Mouse (Mus musculus) forelimb bud, embryonic 11.5 days (tissue): ENCODE results near the gene Ncaph2.

Source experiments
- DNase-seq: peaks from one replicate; pipeline ENCODE4 v3.0.0-alpha.2; 2012; ENCODE audit warnings: low read depth, low spot score

Gene Ncaph2

DNA sequence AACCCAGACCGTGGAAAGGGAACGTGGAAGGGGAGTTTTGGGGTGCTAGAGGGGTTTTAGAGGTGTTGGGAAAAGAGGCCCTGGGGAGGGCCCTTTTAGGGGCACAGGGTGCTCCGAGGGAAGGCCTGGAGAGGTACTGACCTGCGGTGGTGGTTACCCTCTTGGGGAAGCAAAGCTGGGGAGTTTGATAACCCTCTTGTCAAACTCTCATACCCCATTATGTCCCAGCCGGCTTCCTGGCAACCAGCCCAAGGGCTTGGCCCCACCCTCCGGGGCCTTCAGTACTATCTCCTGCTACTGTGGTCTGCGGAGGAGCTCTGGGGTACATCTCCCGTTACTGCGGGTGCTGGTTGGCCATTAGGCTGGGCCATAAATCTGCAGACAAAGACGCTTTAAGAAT, 23.9 kb downstream of the Ncaph2 start:
- no peak for DNase-seq

DNA sequence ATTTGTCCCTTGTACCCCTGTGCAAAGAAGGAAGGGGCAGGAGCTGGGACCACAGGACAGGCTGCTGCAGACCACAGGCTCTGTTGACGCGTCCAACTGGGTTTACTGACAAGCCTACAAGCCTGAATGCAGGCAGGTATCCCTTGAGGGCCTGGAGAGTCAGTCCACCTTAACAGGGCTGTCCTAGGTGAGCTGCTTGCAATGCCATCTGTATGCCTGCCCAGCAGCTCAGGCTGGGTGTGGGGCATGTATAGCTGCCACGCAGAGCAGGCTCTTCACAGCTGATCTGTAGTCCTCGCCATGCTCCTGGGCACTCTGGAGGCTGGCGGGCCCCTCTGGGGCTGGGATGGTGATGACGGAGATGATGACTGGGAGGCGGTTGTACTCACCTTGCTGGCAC, 29.1 kb downstream of the Ncaph2 start, which contains the start of gene Klhdc7b:
TSS of gene Klhdc7b (plus strand) at position 301 of the 400 bp plus-strand sequence.
- DNase-seq: no peak

DNA sequence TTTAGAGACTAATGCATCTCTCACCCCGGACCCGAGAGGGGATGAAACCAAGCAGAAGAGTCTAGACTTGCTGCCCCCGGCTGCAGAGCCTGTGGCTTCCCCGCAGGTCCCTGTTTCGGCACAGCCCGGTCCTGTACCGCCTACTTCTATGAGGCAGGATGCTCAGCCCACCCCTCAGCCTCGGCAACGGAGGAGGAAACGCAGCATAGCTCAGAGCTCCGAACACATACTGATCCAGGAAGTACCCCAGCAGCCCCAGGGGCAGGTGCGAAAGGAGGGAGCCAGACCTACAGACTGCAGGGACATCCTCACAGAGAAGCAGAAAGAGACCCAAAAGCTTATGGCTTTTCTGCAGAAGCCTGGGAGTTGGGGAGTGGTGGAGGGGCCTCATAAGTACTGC, 31.6 kb downstream of the Ncaph2 start:
- DNase-seq: no peak

DNA sequence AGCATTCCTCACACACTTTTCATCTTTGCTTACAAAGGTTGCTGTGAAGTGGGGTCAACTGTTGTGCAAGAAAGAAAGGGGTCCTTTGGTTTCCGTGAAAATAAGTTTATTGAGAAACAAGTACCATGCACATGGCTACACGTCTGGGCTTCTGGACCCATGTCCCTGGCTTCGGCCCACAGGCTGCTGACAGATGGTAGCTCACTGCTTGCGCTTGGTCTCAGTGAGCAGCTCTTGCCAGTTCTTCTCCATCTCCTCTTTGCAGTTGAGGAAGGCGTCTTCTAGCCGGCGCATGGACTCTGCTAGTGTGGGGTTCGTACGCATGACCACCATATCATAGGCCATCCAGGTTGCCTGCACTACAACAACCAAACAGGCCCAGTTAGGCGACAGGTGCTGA, 34.6 kb downstream of the Ncaph2 start:
- no peak for DNase-seq

DNA sequence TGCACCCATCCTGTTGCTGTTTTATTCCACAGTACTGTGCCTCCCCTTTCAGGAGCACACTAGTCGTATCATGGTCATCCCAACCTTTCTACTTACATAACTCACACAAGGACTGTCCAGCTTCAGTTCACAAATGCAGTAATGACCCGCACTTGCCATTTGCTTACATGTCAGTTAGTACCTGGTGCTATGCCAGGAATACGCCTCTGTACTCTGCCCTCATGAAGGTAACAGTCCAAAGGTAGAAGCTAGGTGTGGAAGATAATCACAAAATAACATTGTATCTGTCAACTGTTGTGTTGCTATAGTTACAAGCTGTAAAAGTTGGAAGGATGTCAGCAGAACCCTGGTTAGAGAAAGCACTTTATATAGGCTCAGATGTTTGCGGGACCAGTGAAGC, 41.4 kb downstream of the Ncaph2 start:
- DNase-seq: no peak

DNA sequence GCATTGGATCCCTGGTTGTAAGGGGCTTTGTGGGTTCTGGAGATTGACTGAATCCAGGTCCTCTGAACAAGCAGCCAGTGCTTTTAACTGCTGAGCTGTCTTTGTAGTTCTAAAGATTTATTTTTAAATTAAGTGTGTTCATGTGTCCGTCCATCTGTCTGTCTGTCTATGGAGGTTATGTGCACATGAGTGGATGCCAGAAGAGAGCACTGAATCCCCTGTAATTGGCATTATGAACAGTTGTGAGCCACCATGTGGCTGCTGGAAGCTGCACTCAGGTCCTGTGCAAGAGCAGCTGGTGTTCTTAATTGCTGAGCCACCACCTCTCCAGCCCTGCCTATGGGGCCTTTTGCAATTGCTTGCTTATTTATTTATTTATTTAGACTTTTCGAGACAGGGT, 42.6 kb downstream of the Ncaph2 start:
- DNase-seq: no peak

DNA sequence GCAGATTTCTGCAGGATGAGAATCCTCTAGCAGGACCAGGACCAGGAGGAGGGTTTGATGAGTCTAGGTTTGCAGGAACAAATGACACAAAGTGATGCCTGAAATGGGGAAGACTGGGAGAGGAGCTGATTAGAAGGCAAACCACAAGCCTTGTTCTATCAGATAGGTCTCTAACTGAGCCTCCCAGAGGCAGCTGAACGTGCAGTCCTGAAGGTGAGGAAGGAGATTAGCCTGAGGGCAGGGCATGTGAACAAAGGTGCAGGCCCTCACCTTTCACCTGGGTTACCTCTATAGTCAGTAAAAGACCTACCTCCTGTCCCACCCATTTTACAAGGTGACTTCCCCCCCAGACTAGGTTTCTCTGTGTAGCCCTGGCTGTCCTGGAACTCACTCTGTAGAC, 44.2 kb downstream of the Ncaph2 start:
- DNase-seq: no peak

DNA sequence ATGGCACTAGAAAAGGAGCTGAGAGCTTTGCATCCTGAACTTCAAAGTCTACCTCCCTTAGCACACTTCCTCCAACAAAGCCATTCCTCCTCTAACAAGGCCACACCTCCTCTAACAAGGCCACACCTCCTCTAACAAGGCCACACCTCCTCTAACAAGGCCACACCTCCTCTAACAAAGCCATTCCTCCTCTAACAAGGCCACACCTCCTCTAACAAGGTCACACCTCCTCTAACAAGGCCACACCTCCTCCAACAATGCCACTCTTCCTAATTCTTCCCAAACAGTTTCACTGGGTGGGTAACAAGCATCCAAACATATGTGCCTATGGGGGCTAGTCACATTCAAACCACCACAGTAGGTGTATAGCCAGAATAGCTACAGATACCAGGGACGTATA, 47.0 kb downstream of the Ncaph2 start:
- no peak for DNase-seq

DNA sequence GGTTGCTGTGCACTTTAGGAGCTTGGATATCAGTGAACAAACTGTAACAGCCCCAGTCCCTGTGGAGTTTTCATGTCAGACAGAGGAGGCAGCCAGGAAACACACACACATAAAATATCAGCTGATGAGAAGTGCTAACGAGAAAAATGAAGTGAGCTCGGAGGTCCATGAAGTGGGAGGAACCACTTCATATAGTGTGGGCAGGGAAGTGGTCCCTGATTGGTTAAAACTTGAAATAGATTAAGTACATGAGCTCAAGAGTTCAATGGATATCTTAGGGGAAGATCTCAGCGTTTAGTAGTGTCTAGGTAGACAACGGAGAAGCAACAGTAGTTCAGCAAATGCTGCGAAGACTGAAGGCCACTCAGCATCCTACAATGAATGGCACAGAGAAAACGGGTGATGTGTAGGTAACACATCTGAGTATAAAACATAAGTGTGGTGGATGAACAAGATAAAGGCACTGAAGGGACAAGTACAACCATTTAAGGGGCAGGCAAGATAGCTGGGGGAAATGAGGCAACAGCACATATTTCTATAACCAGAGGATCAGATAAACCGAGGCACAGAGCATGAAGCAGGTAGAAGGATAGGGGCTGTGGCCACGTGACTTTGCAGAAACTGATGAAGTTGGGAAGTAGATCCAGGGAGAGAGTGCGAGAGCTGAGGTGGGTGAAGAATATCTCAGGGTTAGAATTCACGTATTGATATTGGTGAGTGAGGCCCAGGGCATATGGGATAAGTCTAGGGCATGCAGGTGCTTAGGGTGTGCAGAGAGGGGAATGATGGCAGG, 49.5 kb downstream of the Ncaph2 start:
- no peak for DNase-seq

DNA sequence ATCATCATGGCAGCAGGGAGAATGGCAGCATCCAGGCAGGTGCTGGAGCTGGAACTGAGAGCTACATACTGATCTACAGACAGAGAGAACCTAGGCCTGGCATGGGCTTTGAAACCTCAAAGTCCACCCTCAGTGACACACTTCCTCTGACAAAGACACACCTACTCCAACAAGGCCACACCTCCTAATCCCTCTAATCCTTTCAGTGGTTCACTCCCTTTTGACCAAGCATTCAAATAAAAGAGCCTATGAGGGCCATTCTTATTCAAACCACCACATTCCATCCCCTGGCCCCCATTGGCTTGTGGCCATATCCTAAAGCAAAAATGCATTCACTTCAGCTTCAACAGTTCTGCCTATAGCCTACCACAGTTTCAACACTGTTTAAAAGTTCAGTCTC, 51.2 kb downstream of the Ncaph2 start:
- DNase-seq: no peak

DNA sequence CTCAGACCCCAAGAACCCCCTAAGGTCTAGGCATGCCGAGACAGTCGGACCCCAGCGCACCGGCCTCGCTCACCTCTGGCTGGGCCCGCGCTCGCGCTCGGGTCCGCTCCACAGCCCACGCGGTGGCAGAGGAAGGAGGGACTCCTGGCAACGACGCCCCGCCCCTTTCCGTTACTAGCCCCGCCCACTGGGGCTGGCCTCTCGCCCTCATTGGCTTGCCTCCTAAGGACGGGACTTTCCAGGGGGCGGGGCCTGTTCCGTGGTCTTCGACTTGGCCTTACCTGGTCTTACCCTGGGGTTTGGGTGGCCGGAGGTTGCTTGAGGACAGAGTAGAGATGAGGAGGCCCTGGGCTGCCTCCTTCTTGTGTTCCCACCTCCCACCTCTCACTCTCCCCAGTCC, 54.6 kb downstream of the Ncaph2 start, which contains the start of gene Syce3:
TSS of gene Syce3 (minus strand) at position 386 of the 400 bp plus-strand sequence.
- DNase-seq: no peak

DNA sequence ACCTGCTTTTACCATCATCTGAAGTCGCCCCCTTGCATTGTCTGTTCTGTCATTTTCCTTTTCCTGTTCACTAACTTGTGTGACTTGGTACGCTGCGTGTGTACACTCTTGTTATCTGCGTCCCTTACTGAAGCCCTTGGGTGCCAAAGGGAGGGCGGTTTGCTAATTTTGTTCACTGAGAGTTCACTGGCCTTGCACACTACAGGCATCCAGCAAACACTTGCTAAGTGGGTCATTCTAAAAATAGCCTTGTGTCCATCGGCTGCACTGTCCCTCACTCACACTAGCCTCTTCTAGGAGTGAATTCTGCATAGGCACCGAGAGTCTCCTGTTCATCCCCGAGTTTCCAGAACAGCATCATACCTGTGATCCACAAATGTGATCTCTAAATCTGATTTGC, 59.8 kb downstream of the Ncaph2 start:
- no peak for DNase-seq

DNA sequence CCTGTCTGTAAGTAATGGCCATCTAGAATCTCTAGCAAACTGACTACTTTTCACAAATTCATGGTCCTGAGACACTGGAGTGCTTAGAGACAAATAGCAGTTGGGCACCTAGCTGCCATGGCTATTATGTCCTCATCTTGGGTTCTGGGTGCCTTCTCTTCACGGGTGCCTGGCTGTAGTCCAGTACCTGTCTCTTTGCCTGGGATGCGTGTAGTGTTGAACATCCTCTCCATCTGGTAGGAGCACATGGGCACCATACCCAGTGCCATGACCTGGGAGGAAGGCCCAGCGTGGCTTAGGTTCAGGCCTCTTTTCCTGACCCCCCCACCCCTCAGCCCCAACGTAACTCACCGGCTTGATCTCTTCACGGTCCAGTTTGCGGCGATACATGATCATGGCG, 66.4 kb downstream of the Ncaph2 start:
- DNase-seq: no peak
